Mouse (Mus musculus) ES-Bruce4 (cell line): Measurements from ENCODE around the gene Nudt13. TPM values are rescaled to one million over a fixed set of nuclear protein-coding genes. Genes with fewer than 3 reads are reported as not detected.
A peak's percentile ranks its signal among the peaks of the same experiment; 100 is the strongest.

ENCODE experiments used
- H3K27ac ChIP-seq: 2 replicates; pipeline ENCODE4 v1.5.1; 2012; ENCODE audit warnings: low read length, inconsistent platforms; ENCODE audit not compliant: insufficient read depth
- H3K27me3 ChIP-seq: 2 replicates; pipeline ENCODE4 v1.6.1; 2012; ENCODE audit warnings: mild to moderate bottlenecking, low read length, inconsistent platforms; ENCODE audit not compliant: control insufficient read depth, poor library complexity, insufficient read depth, severe bottlenecking
- H3K36me3 ChIP-seq: 2 replicates; pipeline ENCODE4 v1.6.1; 2012; ENCODE audit warnings: inconsistent platforms, mild to moderate bottlenecking, low read length, moderate library complexity; ENCODE audit not compliant: control insufficient read depth, poor library complexity, insufficient read depth, severe bottlenecking
- H3K4me1 ChIP-seq: one replicate; pipeline ENCODE4 v1.8.1; 2011; ENCODE audit warnings: low read length; ENCODE audit not compliant: control insufficient read depth, insufficient read depth
- H3K4me3 ChIP-seq: 2 replicates; pipeline ENCODE4 v1.5.1; 2011; ENCODE audit warnings: low read depth, mild to moderate bottlenecking, low read length
- H3K9ac ChIP-seq: 2 replicates; pipeline ENCODE4 v1.6.1; 2012; ENCODE audit warnings: low read depth, mild to moderate bottlenecking, inconsistent platforms; ENCODE audit not compliant: poor library complexity, severe bottlenecking
- H3K9me3 ChIP-seq: replicated peaks from 2 replicates; pipeline ENCODE4 v1.6.1; 2012; ENCODE audit warnings: mild to moderate bottlenecking, low read length, inconsistent platforms; ENCODE audit not compliant: control insufficient read depth, poor library complexity, insufficient read depth, severe bottlenecking
- CTCF ChIP-seq: IDR thresholded peaks from one replicate; pipeline ENCODE4 v1.8.1; 2011; ENCODE audit warnings: low read depth, low read length
- EP300 ChIP-seq: IDR thresholded peaks from 2 replicates; pipeline ENCODE4 v1.6.1; 2011; ENCODE audit warnings: low read depth, low read length; ENCODE audit not compliant: insufficient read depth
- POLR2A ChIP-seq: IDR thresholded peaks from one replicate; pipeline ENCODE4 v1.8.1; 2011; ENCODE audit warnings: low read length; ENCODE audit not compliant: insufficient read depth
- polyA plus RNA-seq: library from polyadenylated mRNA; stranded (reverse); fragments of >200 nt; gene quantifications from 2 replicates; pipeline ENCODE4 v1.2.4, GENCODE M21; 2011; ENCODE audit warnings: low read depth; ENCODE audit not compliant: missing spikeins, insufficient read depth, insufficient read length

The Nudt13 gene
- polyA plus RNA-seq: 14.0 and 16.1 TPM in 2 replicates

DNA sequence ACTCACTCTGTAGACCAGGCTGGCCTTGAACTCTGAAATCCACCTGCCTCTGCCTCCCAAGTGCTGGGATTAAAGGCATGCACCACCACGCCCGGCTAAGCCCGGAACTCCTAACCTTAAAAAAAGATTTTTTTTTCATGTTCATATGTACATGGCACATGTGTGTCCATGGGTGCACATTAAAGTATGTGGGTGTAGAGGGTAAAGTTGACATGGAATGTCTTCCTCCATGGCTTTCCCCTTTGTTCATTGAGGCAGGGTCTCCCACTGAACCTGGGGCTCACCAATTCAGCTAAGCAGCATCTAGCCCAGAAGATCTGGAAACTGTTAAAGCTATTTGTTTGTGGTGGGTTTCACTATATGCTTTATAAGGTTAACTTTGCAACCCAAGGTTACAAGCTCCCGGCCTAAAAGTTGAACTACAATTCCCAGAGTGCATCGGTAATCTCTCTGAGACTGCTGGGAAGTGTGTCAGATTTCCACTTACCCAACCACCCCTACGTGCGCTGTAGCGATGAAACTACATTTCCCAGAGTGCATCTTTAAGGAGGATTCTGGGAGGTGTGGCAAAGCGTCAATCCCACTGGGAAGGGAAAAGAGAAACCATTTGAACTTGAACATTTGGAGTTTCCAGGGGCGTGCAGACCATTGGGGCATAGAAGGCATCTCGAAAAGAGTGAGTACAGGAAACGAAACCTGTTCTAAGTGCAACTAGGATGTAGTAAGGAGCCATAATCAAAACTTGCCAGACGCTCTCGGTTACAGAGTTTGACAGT is at the start of gene Nudt13:
Gene Nudt13, plus strand, starts transcription at position 581 of the 776 bp plus-strand sequence.
- H3K27ac ChIP-seq: no peak within 1 kb of the TSS
- no peaks in the 10 kb centered on the region for H3K36me3 ChIP-seq
- peak within 1 kb of the TSS; percentile 90 for H3K4me3 ChIP-seq
- peak within 1 kb of the TSS; percentile 74 for H3K9ac ChIP-seq
- no peaks in the 10 kb centered on the region for H3K4me1 ChIP-seq
- TF ChIP-seq CTCF: no peak
- TF ChIP-seq POLR2A: no peak
- no peak for TF ChIP-seq EP300
- no peaks in the 10 kb centered on the region for H3K27me3 ChIP-seq
- no peaks in the 10 kb centered on the region for H3K9me3 ChIP-seq

DNA sequence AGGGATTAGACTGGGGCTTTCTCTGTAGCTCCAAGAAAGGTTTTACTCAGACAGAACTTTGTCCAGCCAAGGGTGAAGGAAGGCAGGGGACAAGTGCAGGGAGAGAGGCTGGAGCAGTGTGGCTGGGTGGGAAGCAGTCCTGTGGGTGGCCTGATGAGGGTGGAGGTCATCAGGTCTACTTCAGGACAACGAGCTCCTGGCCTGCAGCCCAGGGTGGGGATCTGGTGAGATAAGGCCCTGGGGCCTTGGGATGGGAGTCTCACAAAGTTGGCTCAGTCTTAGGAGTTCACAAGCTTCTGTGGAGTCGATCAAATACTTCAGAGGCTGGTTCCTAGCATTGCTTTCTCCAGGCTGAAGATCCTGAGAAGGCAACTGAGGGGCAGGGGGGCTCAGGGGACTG is 49.2 kb upstream of the Nudt13 start:
- no peak overlapping the region for H3K4me3 ChIP-seq
- H3K9me3 ChIP-seq: no peaks in the 10 kb centered on the region
- no peak for TF ChIP-seq EP300
- TF ChIP-seq CTCF: no peak
- no peak for TF ChIP-seq POLR2A
- H3K4me1 ChIP-seq: peaks cover 3% of the 10 kb centered on the region
- no peak overlapping the region for H3K27ac ChIP-seq
- no peaks in the 10 kb centered on the region for H3K36me3 ChIP-seq
- H3K27me3 ChIP-seq: no peaks in the 10 kb centered on the region
- H3K9ac ChIP-seq: no peak overlapping the region

DNA sequence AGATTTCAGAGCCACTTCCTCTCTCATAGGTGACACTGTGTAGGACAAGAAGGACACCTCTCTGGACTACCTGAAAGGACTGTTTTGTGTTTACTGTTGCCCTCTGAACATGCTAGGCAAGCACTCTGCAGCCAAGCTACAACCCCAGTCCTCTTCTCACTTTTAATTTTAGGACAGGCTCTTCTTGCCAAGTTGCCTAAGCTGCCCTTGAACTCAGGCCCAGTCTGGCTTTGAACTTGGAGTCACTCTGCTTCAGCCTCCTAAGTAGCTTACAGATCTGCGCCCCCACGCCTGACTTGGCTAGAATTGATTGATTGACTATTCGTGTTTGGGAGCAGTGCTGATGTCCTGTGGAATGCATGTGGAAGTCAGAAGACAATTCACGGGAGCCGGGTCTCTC is 48.6 kb upstream of the Nudt13 start:
- Histone ChIP-seq H3K4me1 (peaks cover 3% of the 10 kb centered on the region), H3K27ac (no peak overlapping the region), H3K9ac (no peak overlapping the region), H3K27me3 (no peaks in the 10 kb centered on the region), H3K9me3 (no peaks in the 10 kb centered on the region), H3K36me3 (no peaks in the 10 kb centered on the region), H3K4me3 (no peak overlapping the region)
- no peak for TF ChIP-seq CTCF

DNA sequence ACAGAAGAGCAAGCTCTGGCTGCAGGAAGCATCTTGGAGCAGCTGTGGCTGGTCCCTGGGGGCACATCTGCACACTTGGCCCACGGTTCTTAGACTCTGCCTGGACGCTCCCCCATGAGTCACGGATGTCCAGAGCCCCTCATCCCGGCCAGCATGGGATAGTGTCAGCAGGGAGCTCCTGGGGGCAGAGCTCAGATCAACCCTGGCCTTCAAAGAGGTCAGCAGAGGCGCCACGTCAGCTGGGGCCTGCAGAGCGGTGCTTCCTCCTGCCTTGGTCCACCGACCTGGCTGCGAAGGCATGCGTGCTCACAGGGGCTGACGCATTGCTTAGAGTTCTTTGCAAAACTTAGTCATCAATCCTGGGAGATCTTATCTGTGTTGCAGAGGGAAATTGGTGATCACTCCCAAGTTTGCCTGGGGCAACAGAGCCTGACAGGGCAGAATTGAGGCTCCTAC is 47.7 kb upstream of the Nudt13 start:
- Histone ChIP-seq H3K4me3 (no peak overlapping the region), H3K9me3 (no peaks in the 10 kb centered on the region), H3K27me3 (no peaks in the 10 kb centered on the region), H3K9ac (no peak overlapping the region), H3K4me1 (peaks cover 3% of the 10 kb centered on the region), H3K36me3 (no peaks in the 10 kb centered on the region), H3K27ac (no peak overlapping the region)
- TF ChIP-seq EP300 (no peak), POLR2A (no peak), CTCF (no peak)

DNA sequence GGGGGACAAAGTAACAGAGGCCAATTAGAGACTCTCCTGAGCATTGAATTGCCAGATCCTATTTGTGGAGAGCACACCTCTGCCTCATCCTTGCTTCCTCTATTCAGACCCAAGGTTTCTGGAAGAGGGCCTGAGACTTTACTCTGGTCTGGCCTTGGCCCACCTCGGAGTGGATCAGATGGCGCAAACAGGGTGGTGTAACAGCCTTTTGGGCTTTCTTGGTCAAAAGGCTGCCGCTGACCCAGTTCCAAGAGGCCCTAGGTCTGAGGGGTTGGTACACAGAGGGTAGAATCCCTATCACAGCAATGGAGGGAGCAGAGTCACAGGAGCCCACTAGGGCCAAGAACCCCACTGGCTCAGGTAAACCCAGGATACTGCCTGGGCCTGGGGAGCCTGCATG is 46.5 kb upstream of the Nudt13 start:
- H3K36me3 ChIP-seq: no peaks in the 10 kb centered on the region
- H3K4me3 ChIP-seq: no peak overlapping the region
- no peaks in the 10 kb centered on the region for H3K27me3 ChIP-seq
- no peak for TF ChIP-seq CTCF
- no peak for TF ChIP-seq POLR2A
- no peak for TF ChIP-seq EP300
- H3K27ac ChIP-seq: no peak overlapping the region
- H3K9me3 ChIP-seq: no peaks in the 10 kb centered on the region
- no peak overlapping the region for H3K9ac ChIP-seq
- no peaks in the 10 kb centered on the region for H3K4me1 ChIP-seq

DNA sequence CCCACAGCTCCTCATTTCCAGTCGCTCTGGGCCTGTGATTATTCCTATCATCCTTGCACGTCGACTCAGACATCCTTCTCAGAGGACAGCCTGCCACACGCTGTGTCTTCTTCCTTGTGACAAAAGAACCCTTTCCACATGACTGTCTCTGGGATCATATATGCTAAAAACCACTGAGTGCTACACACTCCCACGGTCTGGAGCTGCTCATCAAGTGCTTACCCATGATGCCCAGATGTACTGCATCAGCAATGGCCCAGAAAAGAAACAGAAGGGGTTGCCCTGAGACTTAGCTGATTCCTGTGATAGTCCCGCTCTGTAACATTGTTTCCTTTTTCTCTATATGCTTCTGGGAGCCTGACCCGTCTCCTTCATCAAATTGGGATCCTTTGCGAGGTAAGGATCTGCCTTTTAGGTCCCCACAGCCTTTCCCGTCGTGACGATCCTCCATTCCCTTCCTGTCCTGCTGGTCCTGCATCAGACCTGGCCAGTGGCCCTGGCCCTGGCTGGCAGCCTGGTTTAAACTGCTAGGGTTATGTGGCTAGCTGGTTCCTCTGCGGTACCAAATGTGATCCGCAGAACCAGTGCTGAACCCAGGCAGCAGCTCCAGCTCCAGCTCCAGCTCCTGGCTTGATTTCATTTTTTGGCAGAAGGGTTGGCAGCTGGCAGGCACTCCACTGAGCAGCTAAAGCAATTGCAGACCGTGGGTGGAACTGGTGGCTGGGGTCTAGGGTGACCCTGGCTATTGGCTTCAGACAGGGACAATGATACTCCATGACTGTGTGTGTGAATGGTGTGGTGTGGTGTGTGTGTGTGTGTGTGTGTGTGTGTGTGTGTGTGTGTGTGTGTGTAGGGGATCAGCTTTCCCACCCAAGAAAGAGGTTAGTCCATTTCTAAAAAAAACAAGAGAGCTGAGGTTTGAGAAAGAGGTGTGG is 44.0 kb upstream of the Nudt13 start:
- H3K27ac ChIP-seq: no peak overlapping the region

More for the DNA sequence above, 44.0 kb upstream of the Nudt13 start:
- no peak overlapping the region for H3K9ac ChIP-seq
- H3K4me1 ChIP-seq: no peaks in the 10 kb centered on the region
- TF ChIP-seq POLR2A (no peak), CTCF (no peak), EP300 (no peak)
- no peaks in the 10 kb centered on the region for H3K27me3 ChIP-seq
- no peaks in the 10 kb centered on the region for H3K36me3 ChIP-seq
- H3K4me3 ChIP-seq: no peak overlapping the region
- no peaks in the 10 kb centered on the region for H3K9me3 ChIP-seq
